Mouse (Mus musculus): ENCODE data around the gene Gm17657. TPM values are rescaled to one million over a fixed set of nuclear protein-coding genes. Genes with fewer than 3 reads are reported as not detected.

The Gm17657 gene
- total RNA-seq, 1 experiment: 18.3 TPM

DNA sequence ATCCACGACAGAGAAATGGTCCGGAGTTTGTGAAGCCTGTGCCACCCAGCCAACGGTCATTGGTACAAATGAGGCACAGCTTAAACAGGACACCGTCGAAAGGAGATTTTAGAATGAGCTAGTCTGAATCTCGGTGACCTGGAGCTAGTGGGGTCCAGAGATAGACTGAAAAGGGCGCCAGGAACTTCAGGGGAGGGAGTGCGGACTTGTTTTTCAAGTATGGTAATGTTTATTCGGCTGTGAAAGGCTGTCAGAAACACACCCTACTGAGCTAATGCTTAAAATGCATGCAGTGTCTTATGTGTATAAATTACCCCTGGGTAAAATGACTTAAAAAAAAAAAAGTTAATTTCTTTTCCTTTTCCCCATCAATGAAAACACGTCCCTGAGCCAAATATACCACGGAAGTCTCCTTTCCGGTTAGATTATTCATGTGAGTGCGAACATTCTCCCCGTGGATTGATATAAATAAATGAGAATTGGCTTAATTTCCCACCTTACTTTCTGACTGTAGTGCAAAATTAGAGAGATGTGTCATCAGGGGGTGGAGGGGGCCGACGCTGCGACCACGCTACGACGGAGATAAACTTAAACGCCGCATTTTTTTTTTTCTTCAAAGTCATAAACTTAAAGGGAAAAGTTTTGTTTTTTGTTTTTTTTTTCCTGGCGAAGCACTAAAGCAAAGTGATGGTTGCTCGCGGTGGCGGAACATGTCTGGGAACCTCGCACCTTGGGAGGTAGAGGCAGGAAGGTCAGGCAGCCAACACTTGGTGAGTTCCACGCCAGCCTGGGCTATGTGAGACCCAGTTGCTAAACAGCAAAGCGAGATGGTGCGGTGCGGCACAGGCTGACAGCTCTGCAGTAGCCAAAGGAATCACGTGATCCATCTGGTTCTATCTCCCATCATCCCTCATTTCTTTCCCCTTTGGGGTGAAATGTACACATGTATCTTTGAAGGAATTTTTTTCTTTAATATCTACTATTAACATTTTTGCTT lies 46.5 kb downstream of the Gm17657 start:
- no peak overlapping the region; the same call in 1 of the 2 replicates for H3K27ac ChIP-seq (ENCODE audit: insufficient read depth, low read depth, low read length, poor library complexity, severe bottlenecking)
- DNase-seq (ENCODE audit: low read depth, low spot score): no peak
- no peaks in the 10 kb centered on the region for H3K9me3 ChIP-seq (ENCODE audit: control insufficient read depth, insufficient read depth, low read depth, low read length)
- peaks cover 8 to 19% of the 10 kb centered on the region in 2 experiments; a peak in 3 of 4 replicates for H3K4me1 ChIP-seq (ENCODE audit: control insufficient read depth in 2 of 2, insufficient read depth in 2 of 2, low read length in 2 of 2, poor library complexity in 1 of 2)
- H3K9ac ChIP-seq (ENCODE audit: insufficient read depth, low read depth, low read length, poor library complexity, severe bottlenecking): no peak overlapping the region
- no peak for TF ChIP-seq MAFK (IDR thresholded peaks at IDR 0.05; ENCODE audit: insufficient read depth, low read depth, low read length)
- no peak for TF ChIP-seq HCFC1 (IDR thresholded peaks at IDR 0.05; ENCODE audit: borderline replicate concordance, insufficient read depth, low read length)
- TF ChIP-seq ZC3H11A (IDR thresholded peaks at IDR 0.05; ENCODE audit: borderline replicate concordance, low read depth, low read length): no peak
- TF ChIP-seq CHD2 (IDR thresholded peaks at IDR 0.05; ENCODE audit: low read depth, low read length): no peak
- no peak for TF ChIP-seq ZNF384 (IDR thresholded peaks at IDR 0.05; ENCODE audit: low read depth, low read length)
- in situ Hi-C loops (cut with MboI; ENCODE audit: low sequenced_read_pairs in 2 of 2, unreplicated experiment in 2 of 2): no loop called here
- H3K4me3 ChIP-seq (ENCODE audit: insufficient read depth in 1 of 2, low read depth in 1 of 2, low read length in 2 of 2, poor library complexity in 1 of 2, severe bottlenecking in 1 of 2): 0 out of 4 replicates have a peak overlapping the region, but pooled peaks of 1 of the 2 experiments have one; percentile 5
- no peaks in the 10 kb centered on the region for H3K36me3 ChIP-seq (ENCODE audit: control insufficient read depth, insufficient read depth, low read length, poor library complexity, severe bottlenecking)

DNA sequence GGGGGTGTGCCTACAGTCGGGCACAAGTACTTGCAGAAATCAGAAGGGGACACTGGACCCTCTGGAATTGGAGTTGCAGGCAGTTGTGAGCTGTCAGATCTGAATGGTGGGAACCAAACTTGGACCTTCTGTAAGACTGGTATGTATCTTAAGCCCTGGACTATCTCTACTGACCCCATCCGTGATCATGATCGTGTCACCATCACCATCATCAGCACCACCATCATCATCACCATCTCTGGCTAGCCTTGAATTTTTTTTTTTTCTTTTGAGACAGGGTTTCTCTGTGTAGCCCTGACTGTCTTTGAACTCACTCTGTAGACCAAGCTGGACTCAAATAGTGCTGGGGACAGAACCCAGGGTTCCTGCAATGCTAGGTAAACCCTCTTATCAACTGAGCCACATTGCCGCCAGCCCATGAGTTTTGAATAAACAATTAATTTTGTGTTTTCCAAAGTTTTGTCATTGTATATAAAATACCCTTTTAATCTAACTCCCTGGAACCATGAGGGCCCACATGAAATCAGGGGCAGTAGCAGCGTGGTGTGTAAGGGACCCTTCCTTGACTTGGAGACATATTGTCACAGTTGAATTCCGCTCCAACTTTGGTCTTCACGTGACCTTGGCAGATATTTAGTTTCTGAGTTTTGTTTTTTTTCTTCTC lies 47.3 kb downstream of the Gm17657 start:
- Histone ChIP-seq H3K9me3 (ENCODE audit: control insufficient read depth, insufficient read depth, low read depth, low read length) (no peaks in the 10 kb centered on the region), H3K36me3 (ENCODE audit: control insufficient read depth, insufficient read depth, low read length, poor library complexity, severe bottlenecking) (no peaks in the 10 kb centered on the region), H3K4me1 (ENCODE audit: control insufficient read depth in 2 of 2, insufficient read depth in 2 of 2, low read length in 2 of 2, poor library complexity in 1 of 2) (peaks cover 8 to 19% of the 10 kb centered on the region in 2 experiments; a peak in 3 of 4 replicates), H3K27ac (ENCODE audit: insufficient read depth, low read depth, low read length, poor library complexity, severe bottlenecking) (no peak overlapping the region), H3K9ac (ENCODE audit: insufficient read depth, low read depth, low read length, poor library complexity, severe bottlenecking) (no peak overlapping the region), H3K4me3 (ENCODE audit: insufficient read depth in 1 of 2, low read depth in 1 of 2, low read length in 2 of 2, poor library complexity in 1 of 2, severe bottlenecking in 1 of 2) (no peak overlapping the region)
- in situ Hi-C loops (cut with MboI; ENCODE audit: low sequenced_read_pairs in 2 of 2, unreplicated experiment in 2 of 2): no loop called here
- DNase-seq (ENCODE audit: low read depth, low spot score): no peak
- no peak for TF ChIP-seq MAFK (IDR thresholded peaks at IDR 0.05; ENCODE audit: insufficient read depth, low read depth, low read length)
- TF ChIP-seq ZC3H11A (IDR thresholded peaks at IDR 0.05; ENCODE audit: borderline replicate concordance, low read depth, low read length): no peak
- TF ChIP-seq ZNF384 (IDR thresholded peaks at IDR 0.05; ENCODE audit: low read depth, low read length): no peak
- TF ChIP-seq HCFC1 (IDR thresholded peaks at IDR 0.05; ENCODE audit: borderline replicate concordance, insufficient read depth, low read length): no peak
- no peak for TF ChIP-seq CHD2 (IDR thresholded peaks at IDR 0.05; ENCODE audit: low read depth, low read length)

DNA sequence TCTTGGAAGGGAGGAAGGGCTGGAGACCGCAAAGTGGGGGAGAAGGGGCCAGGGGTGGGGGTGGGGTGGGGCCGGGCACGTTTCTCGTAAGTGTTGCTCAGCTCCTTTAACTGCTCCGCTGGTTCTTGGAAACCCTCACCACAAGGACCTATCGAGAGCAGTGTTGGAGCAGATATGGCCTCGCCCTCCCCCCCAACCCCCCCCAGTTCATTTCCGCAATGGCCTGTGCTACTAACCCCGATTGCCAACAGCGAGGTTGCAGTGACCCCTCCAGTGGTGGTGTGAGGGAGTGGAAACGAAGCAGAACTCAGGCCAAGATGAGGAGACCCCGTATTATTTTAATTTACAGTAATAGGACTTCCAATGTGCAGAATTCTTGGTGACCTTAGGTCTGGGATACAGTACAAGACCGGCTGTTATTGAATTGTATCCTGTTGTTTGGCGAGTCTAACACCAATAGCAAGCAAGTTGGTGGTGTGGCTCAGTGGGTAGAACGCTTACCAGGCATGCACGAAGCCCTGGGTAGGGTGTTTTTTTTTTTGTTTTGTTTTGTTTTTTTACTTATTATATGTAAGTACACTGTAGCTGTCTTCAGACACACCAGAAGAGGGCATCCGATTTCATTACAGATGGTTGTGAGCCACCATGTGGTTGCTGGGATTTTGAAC lies 48.5 kb downstream of the Gm17657 start:
- DNase-seq (ENCODE audit: low read depth, low spot score): no peak

DNA sequence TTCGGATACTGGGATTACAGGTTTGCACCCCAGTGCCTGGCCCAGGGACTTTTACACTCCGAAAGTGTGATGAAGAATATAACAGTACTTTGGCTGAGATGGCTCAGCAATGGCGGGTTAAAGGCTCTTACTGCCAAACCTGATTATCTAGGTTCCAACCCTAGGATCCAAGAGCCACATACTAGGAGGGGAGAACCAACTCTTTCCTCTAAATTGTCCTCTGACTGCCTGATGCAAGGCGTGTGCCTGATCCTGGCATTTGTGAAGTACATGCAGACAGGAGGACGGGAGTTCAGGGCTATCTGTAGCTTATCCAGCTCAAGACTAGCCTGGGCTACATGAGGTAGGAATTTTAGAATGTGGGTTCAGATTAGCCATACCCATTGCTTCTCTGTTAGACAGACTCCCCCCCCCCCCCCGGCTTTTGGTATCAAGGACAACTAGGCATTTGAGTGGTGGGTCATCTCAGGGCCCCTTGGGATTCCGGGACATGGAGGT lies 49.1 kb downstream of the Gm17657 start:
- Histone ChIP-seq H3K27ac (ENCODE audit: insufficient read depth, low read depth, low read length, poor library complexity, severe bottlenecking) (no peak overlapping the region), H3K9me3 (ENCODE audit: control insufficient read depth, insufficient read depth, low read depth, low read length) (no peaks in the 10 kb centered on the region), H3K36me3 (ENCODE audit: control insufficient read depth, insufficient read depth, low read length, poor library complexity, severe bottlenecking) (peaks cover 4% of the 10 kb centered on the region; the same call in 1 of the 2 replicates), H3K4me3 (ENCODE audit: insufficient read depth in 1 of 2, low read depth in 1 of 2, low read length in 2 of 2, poor library complexity in 1 of 2, severe bottlenecking in 1 of 2) (no peak overlapping the region), H3K9ac (ENCODE audit: insufficient read depth, low read depth, low read length, poor library complexity, severe bottlenecking) (no peak overlapping the region; the same call in 1 of the 2 replicates), H3K4me1 (ENCODE audit: control insufficient read depth in 2 of 2, insufficient read depth in 2 of 2, low read length in 2 of 2, poor library complexity in 1 of 2) (peaks cover 8 to 17% of the 10 kb centered on the region in 2 experiments; a peak in 3 of 4 replicates)
- TF ChIP-seq ZC3H11A (IDR thresholded peaks at IDR 0.05; ENCODE audit: borderline replicate concordance, low read depth, low read length) (no peak), MAFK (IDR thresholded peaks at IDR 0.05; ENCODE audit: insufficient read depth, low read depth, low read length) (no peak), ZNF384 (IDR thresholded peaks at IDR 0.05; ENCODE audit: low read depth, low read length) (no peak), CHD2 (IDR thresholded peaks at IDR 0.05; ENCODE audit: low read depth, low read length) (no peak), HCFC1 (IDR thresholded peaks at IDR 0.05; ENCODE audit: borderline replicate concordance, insufficient read depth, low read length) (no peak)
- in situ Hi-C loops (cut with MboI; ENCODE audit: low sequenced_read_pairs in 2 of 2, unreplicated experiment in 2 of 2): no loop called here
- no peak for DNase-seq (ENCODE audit: low read depth, low spot score)

More for the DNA sequence above, 48.5 kb downstream of the Gm17657 start:
- peaks cover 8 to 17% of the 10 kb centered on the region in 2 experiments; a peak in 3 of 4 replicates for H3K4me1 ChIP-seq (ENCODE audit: control insufficient read depth in 2 of 2, insufficient read depth in 2 of 2, low read length in 2 of 2, poor library complexity in 1 of 2)
- 0 out of 2 replicates have a peak, but pooled peaks cover 4% of the 10 kb centered on the region for H3K36me3 ChIP-seq (ENCODE audit: control insufficient read depth, insufficient read depth, low read length, poor library complexity, severe bottlenecking)
- in situ Hi-C loops (cut with MboI; ENCODE audit: low sequenced_read_pairs in 2 of 2, unreplicated experiment in 2 of 2): no loop called here
- H3K9me3 ChIP-seq (ENCODE audit: control insufficient read depth, insufficient read depth, low read depth, low read length): no peaks in the 10 kb centered on the region
- no peak overlapping the region for H3K27ac ChIP-seq (ENCODE audit: insufficient read depth, low read depth, low read length, poor library complexity, severe bottlenecking)
- no peak overlapping the region for H3K4me3 ChIP-seq (ENCODE audit: insufficient read depth in 1 of 2, low read depth in 1 of 2, low read length in 2 of 2, poor library complexity in 1 of 2, severe bottlenecking in 1 of 2)
- no peak overlapping the region for H3K9ac ChIP-seq (ENCODE audit: insufficient read depth, low read depth, low read length, poor library complexity, severe bottlenecking)
- TF ChIP-seq CHD2 (IDR thresholded peaks at IDR 0.05; ENCODE audit: low read depth, low read length) (no peak), ZNF384 (IDR thresholded peaks at IDR 0.05; ENCODE audit: low read depth, low read length) (no peak), HCFC1 (IDR thresholded peaks at IDR 0.05; ENCODE audit: borderline replicate concordance, insufficient read depth, low read length) (no peak), ZC3H11A (IDR thresholded peaks at IDR 0.05; ENCODE audit: borderline replicate concordance, low read depth, low read length) (no peak), MAFK (IDR thresholded peaks at IDR 0.05; ENCODE audit: insufficient read depth, low read depth, low read length) (no peak)
